Mouse (Mus musculus): ENCODE data around the gene Klk4. TPM values are rescaled to one million over a fixed set of nuclear protein-coding genes. Genes with fewer than 3 reads are reported as not detected.

Klk4 gene
- polyA plus RNA-seq (2012; rRNA removed): not detected in 2 replicates

GRCm38 (mm10) chr7:43880912-43881311 is at the start of gene Klk4:
Gene Klk4 (plus strand): TSS chr7:43881160.
- WGBS: 17% methylated on average over 3 of the region's 3 CpGs
- TF ChIP-seq CTCF (IDR thresholded peaks at IDR 0.05; ENCODE audit: extremely low read depth, insufficient read length, insufficient replicate concordance, low read depth, low read length): no peak
- TF ChIP-seq POLR2A (IDR thresholded peaks at IDR 0.05; ENCODE audit: low read depth, low read length): no peak
- Histone ChIP-seq H3K4me1 (ENCODE audit: control insufficient read depth, insufficient read depth, insufficient read length, low read length) (no peaks in the 10 kb centered on the region), H3K27ac (ENCODE audit: insufficient read depth, low read depth, low read length) (no peak within 1 kb of the TSS), H3K27me3 (ENCODE audit: control insufficient read depth, insufficient read depth, low read length) (no peaks in the 10 kb centered on the region), H3K36me3 (ENCODE audit: control insufficient read depth, insufficient read depth, low read length) (no peaks in the 10 kb centered on the region), H3K4me3 (ENCODE audit: low read depth, low read length) (no peak within 1 kb of the TSS)

GRCm38 (mm10) chr7:43841701-43842100 is 39.3 kb upstream of the Klk4 start, which contains the start of gene Klk5:
Gene Klk5 (plus strand): TSS chr7:43841971.
- no peak within 1 kb of the TSS for H3K27ac ChIP-seq (ENCODE audit: insufficient read depth, low read depth, low read length)
- no peak for TF ChIP-seq POLR2A (IDR thresholded peaks at IDR 0.05; ENCODE audit: low read depth, low read length)
- TF ChIP-seq CTCF (IDR thresholded peaks at IDR 0.05; ENCODE audit: extremely low read depth, insufficient read length, insufficient replicate concordance, low read depth, low read length): no peak
- no peaks in the 10 kb centered on the region for H3K4me1 ChIP-seq (ENCODE audit: control insufficient read depth, insufficient read depth, insufficient read length, low read length)
- 40% methylated on average over 3 of the region's 3 CpGs for WGBS
- H3K36me3 ChIP-seq (ENCODE audit: control insufficient read depth, insufficient read depth, low read length): no peaks in the 10 kb centered on the region
- H3K4me3 ChIP-seq (ENCODE audit: low read depth, low read length): no peak within 1 kb of the TSS
- no peaks in the 10 kb centered on the region for H3K27me3 ChIP-seq (ENCODE audit: control insufficient read depth, insufficient read depth, low read length)

DNA sequence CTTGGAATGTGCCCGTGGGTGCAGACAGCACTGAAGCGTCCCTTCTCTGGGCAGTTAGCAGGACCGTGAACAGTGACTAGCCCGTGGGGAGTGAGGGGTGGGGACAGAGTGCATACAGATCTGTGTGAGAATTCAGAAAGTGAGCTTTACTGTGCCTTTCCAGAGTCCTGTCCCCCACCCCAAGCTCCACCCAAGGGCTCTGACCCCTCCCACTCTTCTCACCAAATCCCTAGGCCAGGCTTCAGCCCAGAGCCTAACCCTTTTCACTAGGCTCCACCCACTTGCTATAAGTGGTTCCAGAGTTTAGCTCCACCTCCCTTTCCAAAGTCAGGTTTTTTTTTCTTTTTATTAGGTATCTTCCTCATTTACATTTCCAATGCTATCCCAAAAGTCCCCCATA is 37.2 kb upstream of the Klk4 start:
- Histone ChIP-seq H3K4me3 (ENCODE audit: low read depth, low read length) (no peak overlapping the region), H3K27me3 (ENCODE audit: control insufficient read depth, insufficient read depth, low read length) (no peaks in the 10 kb centered on the region), H3K4me1 (ENCODE audit: control insufficient read depth, insufficient read depth, insufficient read length, low read length) (no peaks in the 10 kb centered on the region), H3K36me3 (ENCODE audit: control insufficient read depth, insufficient read depth, low read length) (no peaks in the 10 kb centered on the region), H3K27ac (ENCODE audit: insufficient read depth, low read depth, low read length) (no peak overlapping the region)
- 82% methylated on average over 4 of the region's 4 CpGs for WGBS
- no peak for TF ChIP-seq CTCF (IDR thresholded peaks at IDR 0.05; ENCODE audit: extremely low read depth, insufficient read length, insufficient replicate concordance, low read depth, low read length)
- TF ChIP-seq POLR2A (IDR thresholded peaks at IDR 0.05; ENCODE audit: low read depth, low read length): no peak

DNA sequence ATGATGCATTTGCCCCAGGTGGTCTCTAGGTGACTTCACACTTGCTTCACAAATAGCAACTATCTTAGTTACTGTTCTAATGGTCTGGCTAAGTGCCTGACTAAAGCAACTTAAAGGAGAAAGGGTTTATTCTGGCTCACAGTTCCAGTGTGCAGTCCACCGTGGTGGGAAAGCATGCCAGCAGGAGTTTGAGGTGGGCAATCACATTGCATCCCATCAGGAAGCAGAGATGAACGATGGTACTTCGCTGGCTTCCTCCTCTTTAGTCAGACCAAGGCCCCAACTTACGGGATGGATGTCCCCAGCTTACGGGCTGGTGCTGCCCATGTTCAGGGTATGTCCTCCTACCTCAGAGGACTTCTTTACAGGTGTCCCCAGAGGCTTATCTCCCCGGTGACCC is 29.3 kb upstream of the Klk4 start:
- H3K36me3 ChIP-seq (ENCODE audit: control insufficient read depth, insufficient read depth, low read length): no peaks in the 10 kb centered on the region
- no peak overlapping the region for H3K4me3 ChIP-seq (ENCODE audit: low read depth, low read length)
- no peaks in the 10 kb centered on the region for H3K27me3 ChIP-seq (ENCODE audit: control insufficient read depth, insufficient read depth, low read length)
- no peaks in the 10 kb centered on the region for H3K4me1 ChIP-seq (ENCODE audit: control insufficient read depth, insufficient read depth, insufficient read length, low read length)
- WGBS: 87% methylated on average over 6 of the region's 6 CpGs
- TF ChIP-seq POLR2A (IDR thresholded peaks at IDR 0.05; ENCODE audit: low read depth, low read length) (no peak), CTCF (IDR thresholded peaks at IDR 0.05; ENCODE audit: extremely low read depth, insufficient read length, insufficient replicate concordance, low read depth, low read length) (no peak)
- no peak overlapping the region for H3K27ac ChIP-seq (ENCODE audit: insufficient read depth, low read depth, low read length)

GRCm38 (mm10) chr7:43854642-43855380 is 26.1 kb upstream of the Klk4 start:
- H3K27ac ChIP-seq (ENCODE audit: insufficient read depth, low read depth, low read length): no peak overlapping the region
- no peaks in the 10 kb centered on the region for H3K36me3 ChIP-seq (ENCODE audit: control insufficient read depth, insufficient read depth, low read length)
- no peak overlapping the region for H3K4me3 ChIP-seq (ENCODE audit: low read depth, low read length)
- 70% methylated on average over 9 of the region's 9 CpGs for WGBS
- TF ChIP-seq POLR2A (IDR thresholded peaks at IDR 0.05; ENCODE audit: low read depth, low read length): no peak
- TF ChIP-seq CTCF (IDR thresholded peaks at IDR 0.05; ENCODE audit: extremely low read depth, insufficient read length, insufficient replicate concordance, low read depth, low read length): no peak
- H3K4me1 ChIP-seq (ENCODE audit: control insufficient read depth, insufficient read depth, insufficient read length, low read length): no peaks in the 10 kb centered on the region
- H3K27me3 ChIP-seq (ENCODE audit: control insufficient read depth, insufficient read depth, low read length): no peaks in the 10 kb centered on the region

DNA sequence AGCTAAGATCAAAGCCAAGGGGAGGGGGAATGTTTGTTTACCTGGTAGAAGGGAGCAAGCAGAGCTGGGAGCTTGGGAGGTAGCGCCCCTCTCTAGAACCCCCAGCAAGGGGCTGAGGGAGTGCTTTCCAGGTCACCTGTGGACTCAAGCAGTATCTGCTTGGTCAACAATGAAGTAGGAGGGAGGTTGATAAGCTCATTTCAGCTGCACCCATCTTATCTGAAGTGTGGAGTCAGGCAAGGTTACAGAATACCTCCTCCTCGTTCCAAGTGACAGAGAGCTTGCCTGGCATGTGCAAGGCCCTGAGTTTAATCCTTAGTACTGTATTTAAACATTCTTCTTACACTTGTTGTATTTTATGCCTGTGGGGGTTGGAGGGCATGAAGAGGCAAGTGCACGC is 25.3 kb upstream of the Klk4 start:
- no peak overlapping the region for H3K27ac ChIP-seq (ENCODE audit: insufficient read depth, low read depth, low read length)
- TF ChIP-seq CTCF (IDR thresholded peaks at IDR 0.05; ENCODE audit: extremely low read depth, insufficient read length, insufficient replicate concordance, low read depth, low read length): no peak
- TF ChIP-seq POLR2A (IDR thresholded peaks at IDR 0.05; ENCODE audit: low read depth, low read length): no peak
- WGBS: 42% methylated on average over 3 of the region's 3 CpGs
- H3K4me3 ChIP-seq (ENCODE audit: low read depth, low read length): no peak overlapping the region
- H3K4me1 ChIP-seq (ENCODE audit: control insufficient read depth, insufficient read depth, insufficient read length, low read length): no peaks in the 10 kb centered on the region
- no peaks in the 10 kb centered on the region for H3K36me3 ChIP-seq (ENCODE audit: control insufficient read depth, insufficient read depth, low read length)
- H3K27me3 ChIP-seq (ENCODE audit: control insufficient read depth, insufficient read depth, low read length): no peaks in the 10 kb centered on the region

DNA sequence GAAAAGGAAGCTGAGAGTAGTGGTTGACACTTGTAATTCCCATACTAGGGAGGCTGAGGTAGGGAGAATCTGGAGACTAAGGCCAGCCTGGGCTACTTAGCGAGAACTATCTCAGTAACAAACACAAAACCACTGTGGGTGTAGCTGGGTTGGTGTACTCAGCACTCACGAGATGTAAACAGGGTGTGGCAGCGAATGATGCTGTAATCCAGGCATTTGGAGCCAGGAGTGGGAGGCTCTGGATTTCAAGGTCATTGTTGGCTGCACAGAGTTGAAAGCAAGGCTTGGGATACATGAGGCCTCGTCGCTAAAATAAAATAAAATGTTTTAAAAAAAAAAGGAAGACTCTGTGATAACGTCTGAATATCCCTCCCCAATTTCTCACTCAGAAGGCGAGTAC is 24.7 kb upstream of the Klk4 start:
- Histone ChIP-seq H3K4me1 (ENCODE audit: control insufficient read depth, insufficient read depth, insufficient read length, low read length) (no peaks in the 10 kb centered on the region), H3K27ac (ENCODE audit: insufficient read depth, low read depth, low read length) (no peak overlapping the region), H3K4me3 (ENCODE audit: low read depth, low read length) (no peak overlapping the region), H3K36me3 (ENCODE audit: control insufficient read depth, insufficient read depth, low read length) (no peaks in the 10 kb centered on the region), H3K27me3 (ENCODE audit: control insufficient read depth, insufficient read depth, low read length) (no peaks in the 10 kb centered on the region)
- 71% methylated on average over 7 of the region's 7 CpGs for WGBS
- no peak for TF ChIP-seq POLR2A (IDR thresholded peaks at IDR 0.05; ENCODE audit: low read depth, low read length)
- TF ChIP-seq CTCF (IDR thresholded peaks at IDR 0.05; ENCODE audit: extremely low read depth, insufficient read length, insufficient replicate concordance, low read depth, low read length): no peak
